Mouse (Mus musculus): ENCODE results near the gene Creb3l1.
A peak's percentile ranks its signal among the peaks of the same experiment; 100 is the strongest.

Creb3l1 gene

GRCm38 (mm10) chr2:91962864-91963401 is 61.4 kb downstream of the Creb3l1 start:
- peak; percentile 36 to 70 for DNase-seq

GRCm38 (mm10) chr2:91961901-91962761 is 62.2 kb downstream of the Creb3l1 start:
- peak; percentile 51 to 83 for DNase-seq

DNA sequence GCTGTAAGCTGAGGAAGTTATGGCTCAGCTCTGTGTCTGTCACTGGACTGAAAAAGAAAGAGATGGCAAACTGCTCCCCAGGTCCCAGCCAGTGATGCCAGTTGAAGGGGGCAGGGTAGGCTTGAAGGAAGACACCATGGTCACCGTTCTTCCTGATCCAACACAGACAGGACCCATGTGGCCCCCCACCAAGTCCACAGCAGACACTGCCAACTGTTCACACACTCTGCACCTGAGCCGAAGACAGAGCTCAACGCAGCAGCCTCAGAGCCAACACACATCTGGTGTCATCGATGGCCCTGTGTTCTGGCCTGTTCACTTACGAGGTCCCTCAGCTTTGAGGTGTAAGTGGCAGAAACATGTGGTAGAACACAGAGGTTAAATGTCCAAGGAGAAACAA is 63.8 kb downstream of the Creb3l1 start:
- no peak for DNase-seq

DNA sequence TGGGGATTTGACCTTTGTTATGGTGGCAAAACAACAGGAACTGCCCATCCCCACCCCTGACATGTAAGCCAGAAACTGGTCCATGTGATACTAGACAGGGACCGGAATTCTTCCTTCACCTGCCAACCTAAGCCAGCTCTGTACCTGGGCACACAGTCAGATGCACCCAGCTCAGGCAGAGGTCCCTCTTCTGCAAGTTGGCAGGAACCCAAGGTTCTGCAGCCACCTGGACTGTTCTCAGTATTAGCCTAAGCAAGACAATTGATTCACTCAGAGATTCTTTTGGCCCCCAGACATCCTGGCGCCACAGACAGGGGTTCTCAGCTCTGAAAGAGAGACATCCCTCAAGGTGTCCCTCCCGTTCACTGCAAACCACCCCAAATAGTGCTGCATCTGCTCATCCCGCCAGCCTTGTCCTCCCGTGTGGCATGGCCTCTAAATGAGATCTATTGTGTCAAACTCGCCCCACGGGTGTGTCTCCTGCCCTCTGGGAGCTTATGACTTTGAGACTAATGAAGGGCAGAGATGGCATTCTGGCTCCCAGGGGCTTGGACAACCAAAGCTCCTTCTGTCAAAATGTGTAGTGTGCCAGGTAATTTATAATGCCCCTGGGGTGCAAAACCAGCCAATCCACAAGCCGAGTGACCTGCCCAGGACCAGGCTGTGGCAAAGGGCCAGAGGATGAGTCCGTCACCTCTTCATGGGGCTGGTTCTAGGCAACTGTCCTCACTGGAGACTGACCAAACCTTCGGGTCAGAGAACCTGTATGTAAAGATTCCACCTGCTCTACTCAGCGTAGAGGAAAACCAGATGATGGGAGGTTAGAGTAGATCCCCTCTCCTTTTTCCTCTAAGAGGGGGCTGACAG is 64.5 kb downstream of the Creb3l1 start:
- DNase-seq, result peak; percentile 50 to 70

- peak; percentile 68 to 73 for DNase-seq
These were observed 65.4 kb downstream of the Creb3l1 start for GRCm38 (mm10) chr2:91958701-91959457.

GRCm38 (mm10) chr2:91958049-91958448 is 66.3 kb downstream of the Creb3l1 start:
- no peak for DNase-seq

DNA sequence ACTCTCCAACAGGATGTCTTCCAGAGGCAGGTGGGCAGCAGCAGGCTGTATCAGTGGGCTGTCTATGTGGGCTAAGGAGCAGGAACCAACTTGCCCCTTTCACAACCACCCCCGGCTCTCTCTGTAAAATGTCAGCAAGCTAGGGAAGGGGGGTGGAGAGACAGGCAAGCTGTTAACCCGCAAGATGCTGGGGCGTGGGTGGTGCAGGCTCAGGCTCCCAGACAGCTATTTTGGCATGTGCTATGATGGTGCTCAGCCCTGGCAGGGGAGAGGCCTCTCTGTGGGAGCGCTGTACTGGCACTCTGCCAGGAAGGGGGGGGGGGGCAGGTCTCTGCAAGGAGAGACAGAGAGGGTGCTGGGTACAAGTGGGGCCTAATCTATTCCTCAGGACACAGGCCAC is 67.2 kb downstream of the Creb3l1 start:
- DNase-seq, result peak in 1 of 2 experiments; percentile 53

GRCm38 (mm10) chr2:91955875-91956274 is 68.4 kb downstream of the Creb3l1 start:
- no peak for DNase-seq

DNA sequence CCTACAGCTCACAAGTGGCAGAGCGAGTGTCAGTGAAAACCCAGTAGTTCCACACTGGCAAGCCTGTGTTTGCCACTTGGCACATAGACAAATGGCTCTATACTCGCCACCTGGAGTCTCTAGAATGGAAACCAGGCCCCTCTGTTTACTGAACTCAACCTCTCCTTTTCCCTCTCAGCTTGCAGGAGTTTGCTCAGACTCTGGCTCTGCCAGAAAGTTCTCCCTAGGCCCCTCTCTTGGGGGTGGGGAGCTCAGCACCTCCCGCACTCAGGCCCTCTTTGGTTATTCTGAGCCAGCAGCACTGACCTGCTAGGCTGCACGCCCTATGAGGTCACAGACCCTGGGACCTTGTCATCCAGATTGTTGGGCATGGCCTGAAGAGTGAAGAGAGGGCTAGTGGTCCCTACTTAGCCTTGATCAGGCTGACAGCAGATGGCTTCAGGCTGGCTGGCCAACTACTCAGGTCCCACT is 69.1 kb downstream of the Creb3l1 start:
- no peak for DNase-seq

DNA sequence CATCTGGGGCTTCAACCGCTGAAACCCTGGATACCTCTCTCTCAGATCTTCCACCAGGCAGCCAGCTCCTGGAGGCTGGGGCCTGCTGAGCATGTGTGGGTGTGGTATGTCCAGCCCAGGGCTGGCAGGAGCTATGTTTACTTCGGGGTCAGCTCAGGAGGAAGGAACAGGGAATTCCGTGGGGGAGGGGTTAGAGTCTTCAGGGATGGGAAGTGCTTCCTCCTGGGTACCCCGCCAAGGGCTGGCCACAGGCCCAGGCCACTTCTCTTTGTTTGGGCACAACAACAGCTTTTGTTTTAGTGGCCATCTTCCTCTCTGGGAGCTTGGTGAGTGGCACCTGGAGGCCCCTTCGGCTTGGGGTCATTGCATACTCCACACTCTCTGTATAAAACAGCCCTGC is 70.5 kb downstream of the Creb3l1 start:
- peak; percentile 88 to 92 for DNase-seq

GRCm38 (mm10) chr2:91950275-91951085 is 73.8 kb downstream of the Creb3l1 start:
- DNase-seq, result peak; percentile 49 to 75

GRCm38 (mm10) chr2:91949411-91950274 is 74.7 kb downstream of the Creb3l1 start:
- peak; percentile 88 to 92 for DNase-seq

GRCm38 (mm10) chr2:91948792-91949241 is 75.5 kb downstream of the Creb3l1 start:
- DNase-seq, result peak; percentile 28 to 41

DNA sequence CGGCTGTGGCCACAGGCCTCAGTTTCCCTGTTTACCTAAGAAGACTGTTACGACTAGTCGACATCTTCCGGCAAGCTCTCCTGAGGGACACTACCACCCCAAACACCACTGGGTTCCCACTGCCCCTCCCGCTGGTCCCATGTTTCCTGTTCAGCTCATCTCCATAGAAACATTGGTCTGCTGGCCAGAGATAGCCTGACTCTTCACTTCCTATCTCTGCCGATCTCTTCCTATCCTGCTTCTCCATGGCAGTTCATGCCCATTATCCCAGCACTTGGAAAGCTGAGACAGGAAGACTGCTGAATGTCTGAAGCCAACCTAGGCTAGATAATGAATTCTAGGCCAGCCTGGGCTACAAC is 76.2 kb downstream of the Creb3l1 start:
- peak; percentile 54 to 70 for DNase-seq

- no peak for DNase-seq
These were observed 76.7 kb downstream of the Creb3l1 start for GRCm38 (mm10) chr2:91947397-91948150.

GRCm38 (mm10) chr2:91946836-91947235 is 77.5 kb downstream of the Creb3l1 start:
- peak in 1 of 2 experiments; percentile 57 for DNase-seq

- DNase-seq, result no peak
These were observed 78.8 kb downstream of the Creb3l1 start, which contains the start of gene Gm9821 for GRCm38 (mm10) chr2:91945483-91945882. Gene Gm9821 (plus strand): TSS chr2:91945703.

DNA sequence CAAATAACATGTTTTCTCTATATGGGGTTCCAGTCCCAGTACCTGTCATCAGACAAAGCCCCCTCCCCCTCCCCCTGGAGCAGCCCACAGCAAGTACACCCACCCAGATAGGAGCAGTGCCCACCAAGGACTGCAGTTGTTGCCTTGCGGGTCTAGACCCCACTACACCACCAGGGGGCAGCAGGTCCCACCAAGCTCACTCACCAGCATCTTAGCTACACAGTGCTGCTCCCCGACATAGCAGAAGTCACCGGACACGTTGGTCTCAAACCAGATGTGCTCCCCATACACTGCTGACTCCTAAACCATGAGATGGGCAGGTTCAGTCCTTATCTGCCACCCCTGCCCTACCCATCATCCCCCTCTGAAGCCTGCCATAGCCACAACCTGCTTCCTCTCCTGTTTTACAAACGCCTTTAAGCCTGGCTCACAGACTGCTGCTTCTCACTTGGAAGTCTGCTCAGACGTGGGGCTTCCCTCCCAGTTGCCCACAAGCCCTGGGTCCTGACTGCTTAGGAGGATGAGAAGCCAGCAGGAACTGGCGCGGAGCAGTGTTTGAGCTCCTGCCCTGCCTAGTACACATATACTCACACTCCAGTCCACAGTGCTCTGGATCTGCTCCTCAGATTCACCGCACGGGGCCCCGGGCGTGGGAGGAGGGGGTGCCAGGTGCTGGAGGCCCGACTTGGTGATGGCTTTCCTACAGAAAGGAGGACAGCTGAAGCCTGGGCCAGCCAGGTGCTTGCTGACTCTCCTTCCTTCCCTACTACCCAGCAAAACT is 79.9 kb downstream of the Creb3l1 start:
- DNase-seq, result peak; percentile 80 to 81

DNA sequence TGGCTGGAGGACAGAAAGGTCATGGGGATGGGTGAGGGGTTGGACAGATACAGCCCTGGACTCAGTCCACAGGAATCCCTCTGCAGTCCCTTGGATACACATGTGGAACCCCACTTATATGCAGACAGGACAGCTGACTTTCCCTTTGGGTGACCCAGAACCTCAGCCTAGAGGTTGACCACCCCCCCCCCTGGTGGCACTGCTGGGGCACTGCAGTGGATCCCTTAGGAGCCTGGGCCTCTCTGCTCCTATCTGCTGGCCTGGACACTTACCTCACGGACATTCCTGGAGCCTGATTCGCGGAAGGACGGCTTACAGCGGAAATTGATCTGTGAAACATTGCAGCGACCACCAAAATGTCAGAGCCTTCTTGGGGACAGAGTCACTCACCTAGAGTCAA is 81.9 kb downstream of the Creb3l1 start:
- no peak for DNase-seq
